Mouse (Mus musculus): ENCODE data around the gene Cep126. TPM values are rescaled to one million over a fixed set of nuclear protein-coding genes. Genes with fewer than 3 reads are reported as not detected.

Cep126 gene
- total RNA-seq, 1 experiment = 6.1 TPM

- no peaks in the 10 kb centered on the region for H3K4me1 ChIP-seq (ENCODE audit: control insufficient read depth in 2 of 2, insufficient read depth in 2 of 2, low read length in 2 of 2, poor library complexity in 1 of 2)
- H3K9me3 ChIP-seq (ENCODE audit: control insufficient read depth, insufficient read depth, low read depth, low read length) = no peaks in the 10 kb centered on the region; the same call in 1 of the 2 replicates
- no peak for DNase-seq (ENCODE audit: low read depth, low spot score)
- TF ChIP-seq ZC3H11A (IDR thresholded peaks at IDR 0.05; ENCODE audit: borderline replicate concordance, low read depth, low read length) (no peak), ZNF384 (IDR thresholded peaks at IDR 0.05; ENCODE audit: low read depth, low read length) (no peak), MAFK (IDR thresholded peaks at IDR 0.05; ENCODE audit: insufficient read depth, low read depth, low read length) (no peak), HCFC1 (IDR thresholded peaks at IDR 0.05; ENCODE audit: borderline replicate concordance, insufficient read depth, low read length) (no peak), CHD2 (IDR thresholded peaks at IDR 0.05; ENCODE audit: low read depth, low read length) (no peak)
- no peak overlapping the region for H3K9ac ChIP-seq (ENCODE audit: insufficient read depth, low read depth, low read length, poor library complexity, severe bottlenecking)
- no peak overlapping the region for H3K27ac ChIP-seq (ENCODE audit: insufficient read depth, low read depth, low read length, poor library complexity, severe bottlenecking)
- in situ Hi-C loops (cut with MboI; ENCODE audit: low sequenced_read_pairs in 2 of 2, unreplicated experiment in 2 of 2) = no loop called here
- no peak overlapping the region for H3K4me3 ChIP-seq (ENCODE audit: insufficient read depth in 1 of 2, low read depth in 1 of 2, low read length in 2 of 2, poor library complexity in 1 of 2, severe bottlenecking in 1 of 2)
- no peaks in the 10 kb centered on the region; the same call in 1 of the 2 replicates for H3K36me3 ChIP-seq (ENCODE audit: control insufficient read depth, insufficient read depth, low read length, poor library complexity, severe bottlenecking)
Measured at GRCm38 (mm10) chr9:8100962-8101361, 33.1 kb downstream of the Cep126 start.

DNA sequence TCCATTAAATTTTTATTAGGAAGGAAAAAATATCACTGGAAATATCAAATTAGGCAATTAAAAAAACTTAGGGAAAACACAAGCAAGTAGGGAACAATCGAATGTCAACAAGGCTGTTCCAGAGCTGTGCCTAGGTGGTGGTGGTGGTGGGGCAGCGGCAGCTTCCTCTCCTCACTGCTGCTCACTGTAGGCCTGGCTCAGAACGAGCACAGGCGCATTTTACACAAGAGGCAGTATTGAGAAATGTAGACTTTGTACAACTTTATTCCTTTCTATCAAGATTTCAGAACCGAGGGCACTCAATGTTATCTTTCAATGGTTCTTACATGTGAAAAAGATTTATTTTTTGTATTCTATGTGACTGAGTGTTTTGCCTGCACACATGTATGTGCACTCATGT, 55.2 kb downstream of the Cep126 start:
- no peak for DNase-seq (ENCODE audit: low read depth, low spot score)
- H3K9ac ChIP-seq (ENCODE audit: insufficient read depth, low read depth, low read length, poor library complexity, severe bottlenecking) = no peak overlapping the region
- H3K9me3 ChIP-seq (ENCODE audit: control insufficient read depth, insufficient read depth, low read depth, low read length) = no peaks in the 10 kb centered on the region
- in situ Hi-C loops (cut with MboI; ENCODE audit: low sequenced_read_pairs in 2 of 2, unreplicated experiment in 2 of 2) = no loop called here
- no peak overlapping the region for H3K4me3 ChIP-seq (ENCODE audit: insufficient read depth in 1 of 2, low read depth in 1 of 2, low read length in 2 of 2, poor library complexity in 1 of 2, severe bottlenecking in 1 of 2)
- no peak overlapping the region for H3K27ac ChIP-seq (ENCODE audit: insufficient read depth, low read depth, low read length, poor library complexity, severe bottlenecking)
- no peaks in the 10 kb centered on the region for H3K4me1 ChIP-seq (ENCODE audit: control insufficient read depth in 2 of 2, insufficient read depth in 2 of 2, low read length in 2 of 2, poor library complexity in 1 of 2)
- TF ChIP-seq MAFK (IDR thresholded peaks at IDR 0.05; ENCODE audit: insufficient read depth, low read depth, low read length) = no peak
- no peak for TF ChIP-seq ZNF384 (IDR thresholded peaks at IDR 0.05; ENCODE audit: low read depth, low read length)
- no peak for TF ChIP-seq CHD2 (IDR thresholded peaks at IDR 0.05; ENCODE audit: low read depth, low read length)
- no peak for TF ChIP-seq ZC3H11A (IDR thresholded peaks at IDR 0.05; ENCODE audit: borderline replicate concordance, low read depth, low read length)
- TF ChIP-seq HCFC1 (IDR thresholded peaks at IDR 0.05; ENCODE audit: borderline replicate concordance, insufficient read depth, low read length) = no peak
- no peaks in the 10 kb centered on the region for H3K36me3 ChIP-seq (ENCODE audit: control insufficient read depth, insufficient read depth, low read length, poor library complexity, severe bottlenecking)

GRCm38 (mm10) chr9:8074345-8074744, 59.7 kb downstream of the Cep126 start:
- Histone ChIP-seq H3K4me1 (ENCODE audit: control insufficient read depth in 2 of 2, insufficient read depth in 2 of 2, low read length in 2 of 2, poor library complexity in 1 of 2) (no peaks in the 10 kb centered on the region), H3K27ac (ENCODE audit: insufficient read depth, low read depth, low read length, poor library complexity, severe bottlenecking) (no peak overlapping the region), H3K4me3 (ENCODE audit: insufficient read depth in 1 of 2, low read depth in 1 of 2, low read length in 2 of 2, poor library complexity in 1 of 2, severe bottlenecking in 1 of 2) (no peak overlapping the region), H3K36me3 (ENCODE audit: control insufficient read depth, insufficient read depth, low read length, poor library complexity, severe bottlenecking) (no peaks in the 10 kb centered on the region), H3K9ac (ENCODE audit: insufficient read depth, low read depth, low read length, poor library complexity, severe bottlenecking) (no peak overlapping the region), H3K9me3 (ENCODE audit: control insufficient read depth, insufficient read depth, low read depth, low read length) (no peaks in the 10 kb centered on the region)
- in situ Hi-C loops (cut with MboI; ENCODE audit: low sequenced_read_pairs in 2 of 2, unreplicated experiment in 2 of 2) = no loop called here
- TF ChIP-seq CHD2 (IDR thresholded peaks at IDR 0.05; ENCODE audit: low read depth, low read length) (no peak), ZC3H11A (IDR thresholded peaks at IDR 0.05; ENCODE audit: borderline replicate concordance, low read depth, low read length) (no peak), MAFK (IDR thresholded peaks at IDR 0.05; ENCODE audit: insufficient read depth, low read depth, low read length) (no peak), ZNF384 (IDR thresholded peaks at IDR 0.05; ENCODE audit: low read depth, low read length) (no peak), HCFC1 (IDR thresholded peaks at IDR 0.05; ENCODE audit: borderline replicate concordance, insufficient read depth, low read length) (no peak)
- DNase-seq (ENCODE audit: low read depth, low spot score) = no peak

DNA sequence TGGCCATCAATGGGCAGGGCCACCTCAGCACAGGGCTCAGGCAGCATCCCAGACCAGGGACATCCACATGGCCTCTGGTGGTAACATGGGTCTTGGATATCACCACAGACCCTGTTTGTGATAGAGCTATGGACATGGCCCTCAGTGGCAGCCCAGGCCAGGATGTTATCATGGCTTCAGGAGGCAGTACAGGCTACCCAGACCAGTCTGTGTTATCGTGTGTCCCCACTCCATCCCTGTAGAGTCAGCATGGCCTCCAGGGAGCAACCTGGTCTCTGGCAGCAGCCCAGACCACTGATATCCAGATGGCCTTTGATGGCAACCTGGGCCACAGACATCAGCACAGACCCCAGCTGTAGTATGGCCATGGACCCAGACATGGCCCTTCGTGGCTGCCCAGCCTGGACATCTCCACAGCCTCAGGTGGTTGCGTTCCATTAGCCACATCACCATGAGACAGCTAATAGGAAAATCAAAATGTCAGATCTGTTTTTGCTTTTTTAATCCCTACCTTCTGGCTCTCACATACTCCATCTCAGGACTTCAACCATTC, 60.8 kb downstream of the Cep126 start:
- in situ Hi-C loops (cut with MboI; ENCODE audit: low sequenced_read_pairs in 2 of 2, unreplicated experiment in 2 of 2) = no loop called here
- no peak overlapping the region for H3K27ac ChIP-seq (ENCODE audit: insufficient read depth, low read depth, low read length, poor library complexity, severe bottlenecking)
- TF ChIP-seq HCFC1 (IDR thresholded peaks at IDR 0.05; ENCODE audit: borderline replicate concordance, insufficient read depth, low read length) (no peak), ZNF384 (IDR thresholded peaks at IDR 0.05; ENCODE audit: low read depth, low read length) (no peak), ZC3H11A (IDR thresholded peaks at IDR 0.05; ENCODE audit: borderline replicate concordance, low read depth, low read length) (no peak), MAFK (IDR thresholded peaks at IDR 0.05; ENCODE audit: insufficient read depth, low read depth, low read length) (no peak), CHD2 (IDR thresholded peaks at IDR 0.05; ENCODE audit: low read depth, low read length) (no peak)
- no peaks in the 10 kb centered on the region for H3K4me1 ChIP-seq (ENCODE audit: control insufficient read depth in 2 of 2, insufficient read depth in 2 of 2, low read length in 2 of 2, poor library complexity in 1 of 2)
- no peaks in the 10 kb centered on the region for H3K9me3 ChIP-seq (ENCODE audit: control insufficient read depth, insufficient read depth, low read depth, low read length)
- no peak overlapping the region for H3K9ac ChIP-seq (ENCODE audit: insufficient read depth, low read depth, low read length, poor library complexity, severe bottlenecking)
- H3K36me3 ChIP-seq (ENCODE audit: control insufficient read depth, insufficient read depth, low read length, poor library complexity, severe bottlenecking) = no peaks in the 10 kb centered on the region
- DNase-seq (ENCODE audit: low read depth, low spot score) = no peak
- no peak overlapping the region for H3K4me3 ChIP-seq (ENCODE audit: insufficient read depth in 1 of 2, low read depth in 1 of 2, low read length in 2 of 2, poor library complexity in 1 of 2, severe bottlenecking in 1 of 2)

All from ES-E14 (cell line).